Mouse (Mus musculus): ENCODE measurements around the gene Agbl1. TPM values are rescaled to one million over a fixed set of nuclear protein-coding genes. Genes with fewer than 3 reads are reported as not detected.

Agbl1 gene
- total RNA-seq, 4 experiments from 2014 or later, result 0.06 to 0.17 (median 0.16) TPM

GRCm38 (mm10) chr7:76921671-76922070 is 692.0 kb downstream of the Agbl1 start:
- DNase-seq (ENCODE audit: low spot score), result no peak

DNA sequence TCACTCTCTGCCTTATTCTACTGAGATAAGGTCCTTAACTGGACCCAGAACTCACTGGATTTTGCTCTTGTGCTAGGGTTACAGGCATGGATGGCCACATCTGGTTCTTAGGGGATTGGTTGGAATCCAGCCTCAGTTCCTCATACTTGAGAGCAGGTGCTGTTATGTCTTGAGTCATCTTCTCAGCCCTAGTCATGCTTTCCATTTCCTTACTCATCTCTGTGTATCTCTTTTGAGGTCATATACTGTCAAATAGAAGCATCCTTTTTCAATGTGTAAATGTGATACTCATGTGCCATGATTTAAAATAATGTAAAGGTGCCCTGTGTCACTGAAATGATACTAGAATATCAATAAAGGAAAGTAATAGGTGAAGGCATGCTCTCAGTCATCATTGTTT is 705.5 kb downstream of the Agbl1 start:
- no peak for DNase-seq (ENCODE audit: low spot score)

DNA sequence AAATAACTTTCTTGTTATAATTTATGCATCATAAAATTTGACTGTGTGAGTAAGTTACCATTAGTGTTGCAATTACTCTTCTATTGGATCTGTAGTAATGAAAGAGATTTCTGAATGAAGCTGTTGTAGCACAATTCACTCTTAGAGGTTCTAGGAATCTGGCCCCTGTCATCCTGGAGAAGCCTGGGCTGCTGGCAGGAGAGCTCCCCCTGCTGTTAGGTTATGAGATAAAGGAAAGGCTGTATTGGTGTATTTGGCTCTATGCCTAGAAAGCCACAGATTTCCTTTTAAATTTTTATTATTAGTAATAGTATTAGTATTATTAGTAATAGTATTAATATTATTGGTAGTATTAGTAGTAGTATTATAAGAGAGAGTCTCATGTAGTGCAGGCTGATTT is 711.8 kb downstream of the Agbl1 start:
- DNase-seq (ENCODE audit: low spot score), result peak; percentile 32

- no peak for DNase-seq (ENCODE audit: low spot score)
Observed at GRCm38 (mm10) chr7:76971334-76971733, 741.6 kb downstream of the Agbl1 start.

GRCm38 (mm10) chr7:77009571-77009970 is 779.9 kb downstream of the Agbl1 start:
- DNase-seq (ENCODE audit: low spot score), result no peak

DNA sequence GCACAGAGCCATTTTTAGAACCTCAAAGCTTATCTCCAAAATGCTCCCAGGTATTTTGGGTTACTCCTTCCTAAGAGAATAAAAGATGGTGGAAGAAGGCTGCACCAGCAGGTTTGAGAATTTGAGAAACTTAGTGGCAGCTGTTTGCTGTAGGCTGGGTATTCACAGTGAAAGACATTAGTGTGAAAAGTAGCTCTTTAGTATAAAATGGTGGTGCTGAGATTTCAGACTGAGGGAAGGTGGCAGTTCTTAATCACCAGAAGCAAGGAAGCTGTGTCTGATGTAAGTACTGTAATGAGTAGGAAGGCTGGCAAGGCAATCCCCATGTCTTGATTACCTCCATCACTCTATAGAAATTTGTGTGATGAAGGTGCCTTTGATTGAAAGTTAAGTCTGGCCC is 799.3 kb downstream of the Agbl1 start:
- no peak for DNase-seq (ENCODE audit: low spot score)

- DNase-seq (ENCODE audit: low spot score), result no peak
Observed at GRCm38 (mm10) chr7:77076033-77076432, 846.3 kb downstream of the Agbl1 start.

DNA sequence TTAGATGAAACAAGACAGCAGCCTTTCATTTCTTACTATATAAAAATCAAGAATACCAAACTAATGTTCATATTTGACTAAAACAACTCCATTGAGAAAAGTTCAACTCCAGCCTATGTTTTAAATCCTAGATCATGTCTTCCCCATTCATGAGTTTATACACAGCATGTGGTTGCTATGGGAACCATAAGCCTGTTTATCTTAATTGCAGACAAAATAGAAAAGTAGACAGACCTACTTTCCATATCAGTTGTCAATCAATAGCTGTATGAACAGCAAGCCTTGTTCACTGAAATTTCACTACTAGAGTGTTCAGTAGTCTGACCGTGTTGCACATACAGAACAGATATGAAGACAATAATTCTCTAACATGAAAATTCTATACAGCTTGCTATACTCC is 857.6 kb downstream of the Agbl1 start:
- DNase-seq (ENCODE audit: low spot score), result no peak

DNA sequence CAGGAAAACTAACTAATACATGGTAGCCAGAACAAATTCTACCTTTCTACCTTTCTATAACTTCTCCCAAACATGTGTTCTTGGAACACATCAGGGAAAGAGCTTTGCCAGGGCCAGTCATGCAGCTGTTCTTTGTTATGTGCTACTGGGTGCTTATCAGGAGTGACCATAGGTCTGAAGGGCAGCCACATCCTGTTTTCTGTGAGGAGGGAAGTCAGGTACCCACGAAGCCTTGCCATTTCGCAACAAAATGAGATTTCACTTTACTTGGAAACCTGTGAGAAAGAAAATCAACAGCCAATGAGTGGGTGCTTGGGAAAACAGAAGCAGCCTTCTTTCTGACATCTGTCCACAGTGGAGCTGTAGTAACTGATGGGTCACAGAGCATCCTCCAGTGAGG is 865.5 kb downstream of the Agbl1 start:
- DNase-seq (ENCODE audit: low spot score), result no peak

GRCm38 (mm10) chr7:77114021-77114420 is 884.3 kb downstream of the Agbl1 start:
- no peak for DNase-seq (ENCODE audit: low spot score)

DNA sequence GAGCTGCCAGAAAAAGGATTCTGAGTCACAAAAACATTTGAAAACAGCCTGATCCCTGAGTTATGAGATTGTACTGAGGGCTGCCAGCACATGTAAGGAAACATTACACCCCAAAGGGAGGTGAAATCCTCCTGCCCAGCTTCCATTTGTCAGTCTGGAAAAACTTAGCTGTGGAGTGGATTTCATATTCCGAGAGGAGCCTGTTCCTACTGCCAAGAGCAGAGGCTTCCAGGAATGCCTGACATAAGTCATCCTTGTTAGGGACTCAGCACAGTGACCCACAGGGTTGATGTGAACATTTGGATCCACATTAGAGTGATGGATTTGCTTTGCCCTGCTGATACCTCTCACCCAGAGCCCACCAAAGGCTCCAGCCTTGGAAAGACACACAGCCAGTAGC is 899.4 kb downstream of the Agbl1 start:
- no peak for DNase-seq (ENCODE audit: low spot score)

DNA sequence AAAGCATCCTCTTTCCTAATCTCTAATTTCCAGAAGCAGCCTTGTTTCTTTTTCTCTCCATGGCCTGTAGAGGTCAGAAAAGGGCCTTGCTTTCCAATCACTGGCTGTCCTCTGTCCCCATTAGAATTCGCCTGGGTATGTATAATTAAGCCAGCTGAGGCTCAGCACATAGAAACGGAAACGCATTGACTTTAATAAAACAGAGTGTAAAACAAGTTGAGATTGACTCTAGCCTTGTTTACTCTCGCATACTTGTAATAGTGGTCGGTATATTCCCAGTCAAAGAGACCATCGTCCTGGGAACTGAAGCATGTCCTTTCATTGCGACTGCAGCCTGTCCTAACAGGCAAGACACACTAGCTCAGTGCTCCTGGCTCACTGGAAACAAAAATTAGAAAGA is 902.3 kb downstream of the Agbl1 start:
- peak; percentile 6 for DNase-seq (ENCODE audit: low spot score)

GRCm38 (mm10) chr7:77132615-77133420 is 903.1 kb downstream of the Agbl1 start:
- no peak for DNase-seq (ENCODE audit: low spot score)

DNA sequence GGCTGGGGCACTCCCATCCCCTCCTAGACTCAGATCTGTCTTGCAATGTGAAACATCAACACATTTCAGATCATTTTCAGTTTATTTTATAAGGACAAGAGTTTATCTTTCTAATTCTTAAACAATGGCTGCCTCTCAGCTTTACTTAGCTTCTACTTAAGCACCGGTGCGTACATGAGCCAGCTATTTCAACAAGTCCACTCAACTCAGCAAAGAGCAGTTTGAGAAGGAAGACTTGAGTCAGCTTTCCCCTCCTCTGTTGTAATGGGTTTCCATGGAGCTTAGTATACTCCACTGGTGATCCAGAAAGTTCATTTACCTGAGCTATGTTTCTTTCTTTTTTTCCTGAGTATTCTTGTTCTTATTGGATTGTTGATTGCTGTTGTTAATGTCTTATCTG is 905.2 kb downstream of the Agbl1 start:
- DNase-seq (ENCODE audit: low spot score), result no peak

- DNase-seq (ENCODE audit: low spot score), result no peak
Observed at GRCm38 (mm10) chr7:77138707-77139106, 909.0 kb downstream of the Agbl1 start.

DNA sequence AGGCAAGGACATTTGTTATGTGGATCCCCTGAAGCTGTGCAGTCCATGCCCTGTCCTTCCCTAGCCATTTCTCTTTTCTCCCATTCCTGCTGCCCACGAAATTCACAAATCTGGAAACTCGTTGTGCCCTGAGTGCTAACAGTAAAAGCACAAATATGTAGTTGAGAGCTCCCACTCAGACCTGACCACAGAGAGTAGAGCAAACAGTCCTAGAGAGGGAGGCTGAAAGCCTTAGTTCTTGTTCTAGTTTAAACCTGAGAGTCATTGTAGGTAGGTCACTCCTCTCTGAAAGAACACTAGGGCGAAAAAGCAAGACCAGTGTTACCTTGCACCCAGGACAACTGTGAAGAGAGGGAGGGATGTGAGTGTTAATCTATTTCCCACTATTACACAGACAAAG is 917.8 kb downstream of the Agbl1 start:
- no peak for DNase-seq (ENCODE audit: low spot score)

DNA sequence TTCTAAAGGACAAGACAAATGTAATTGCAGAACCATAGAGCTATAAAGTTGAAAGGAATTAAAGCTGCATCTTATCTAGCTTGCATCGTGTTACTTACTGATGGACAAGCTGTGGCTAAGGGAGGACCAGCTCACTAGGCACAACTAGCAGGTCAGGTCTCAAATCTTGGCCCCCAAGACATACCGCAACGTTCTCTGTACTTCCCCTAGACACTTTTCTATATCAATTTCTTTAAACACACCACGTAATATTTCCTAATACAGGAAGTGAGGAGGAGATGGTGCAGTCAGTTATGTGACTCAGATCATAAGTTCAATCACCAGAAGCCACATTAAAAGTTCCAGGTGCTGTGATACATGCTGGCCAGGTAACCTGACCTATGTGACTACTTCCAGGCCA is 919.1 kb downstream of the Agbl1 start:
- DNase-seq (ENCODE audit: low spot score), result no peak

DNA sequence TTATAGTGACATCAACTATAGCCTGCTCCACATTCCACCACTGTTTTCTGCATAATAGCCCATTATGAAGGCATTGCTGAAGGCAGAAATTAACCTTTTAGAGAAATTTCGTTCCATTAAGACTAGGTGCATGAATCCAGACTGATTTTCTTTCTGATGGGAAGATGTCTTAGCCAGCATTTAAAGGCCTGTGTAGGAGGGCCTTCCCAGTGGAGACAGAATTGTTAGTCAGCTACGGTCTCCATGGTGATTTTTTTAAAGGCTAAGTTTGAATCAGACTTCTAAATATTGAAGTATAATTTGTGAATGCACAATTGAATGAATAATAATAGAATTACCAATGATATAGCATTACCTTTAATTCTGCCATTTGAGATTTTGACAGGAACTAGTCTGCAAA is 920.2 kb downstream of the Agbl1 start:
- no peak for DNase-seq (ENCODE audit: low spot score)

DNA sequence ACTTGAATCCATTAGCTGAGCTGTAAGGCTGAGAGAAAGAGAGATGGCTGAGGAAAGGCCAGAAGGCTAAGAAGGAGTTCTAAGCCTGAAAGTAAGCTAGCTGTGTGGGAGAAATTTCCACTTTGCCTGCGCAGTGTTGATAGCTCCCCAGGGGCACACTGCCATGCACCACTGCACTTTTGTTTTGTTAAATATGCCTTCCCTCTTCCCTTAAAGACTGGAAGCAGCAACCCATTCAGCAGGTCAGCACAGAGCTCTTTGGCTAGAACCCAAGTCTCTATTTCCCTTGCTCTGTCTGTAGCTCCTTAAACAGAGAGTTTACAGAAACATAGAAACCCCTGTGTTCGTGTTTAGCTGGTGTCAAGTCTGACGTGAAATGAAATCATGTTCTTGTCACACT is 922.7 kb downstream of the Agbl1 start:
- DNase-seq (ENCODE audit: low spot score), result no peak

DNA sequence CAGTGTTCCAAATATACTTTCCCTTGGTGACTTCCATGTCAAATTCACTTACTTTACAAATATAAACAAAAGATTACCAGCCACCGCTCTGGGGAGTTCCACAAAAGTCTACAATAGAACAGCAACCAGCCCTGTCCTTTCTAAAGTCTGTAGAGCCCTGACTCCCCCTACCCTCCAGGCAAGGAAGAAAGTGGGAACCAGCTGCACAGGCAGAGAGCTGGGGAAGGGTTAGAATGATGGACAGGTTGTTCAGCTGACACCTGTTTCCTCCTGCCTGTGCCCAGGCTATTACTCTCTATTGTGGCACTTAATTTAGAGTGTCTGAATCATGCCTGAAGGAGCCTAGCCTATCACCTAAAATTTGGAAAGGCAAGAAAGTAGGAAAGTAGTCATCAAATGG is 923.2 kb downstream of the Agbl1 start:
- no peak for DNase-seq (ENCODE audit: low spot score)

- no peak for DNase-seq (ENCODE audit: low spot score)
Observed at GRCm38 (mm10) chr7:77164921-77165320, 935.2 kb downstream of the Agbl1 start.

Data from heart, adult 8-10 months (tissue).